Mouse (Mus musculus): ENCODE measurements around the gene Ppfia3.
"Not testable (repeated sequence)": the region's sequence is repeated elsewhere in the genome, so short reads cannot be mapped to it uniquely, and the experiment has no call there.

The Ppfia3 gene

DNA sequence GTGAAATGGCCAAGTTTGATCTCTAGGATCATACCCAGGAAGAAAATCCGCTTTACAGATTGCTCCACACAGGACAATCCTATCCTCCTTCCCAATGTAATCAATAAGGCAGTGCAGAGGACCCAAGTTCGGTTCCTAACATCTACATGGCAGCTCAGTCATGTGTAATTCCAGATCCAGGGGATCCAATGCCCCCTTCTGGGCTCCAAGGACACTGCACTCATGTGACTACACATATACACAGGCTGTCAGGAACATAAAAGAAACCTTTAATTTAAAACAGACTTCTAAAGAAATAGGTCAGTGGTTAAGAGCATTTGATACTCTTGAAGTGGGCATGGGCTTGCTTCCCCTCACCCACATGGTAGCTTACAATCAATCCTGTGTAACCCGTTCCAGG lies 19.3 kb upstream of the Ppfia3 start:
- no peak for DNase-seq (ENCODE audit: low spot score in 2 of 2)

DNA sequence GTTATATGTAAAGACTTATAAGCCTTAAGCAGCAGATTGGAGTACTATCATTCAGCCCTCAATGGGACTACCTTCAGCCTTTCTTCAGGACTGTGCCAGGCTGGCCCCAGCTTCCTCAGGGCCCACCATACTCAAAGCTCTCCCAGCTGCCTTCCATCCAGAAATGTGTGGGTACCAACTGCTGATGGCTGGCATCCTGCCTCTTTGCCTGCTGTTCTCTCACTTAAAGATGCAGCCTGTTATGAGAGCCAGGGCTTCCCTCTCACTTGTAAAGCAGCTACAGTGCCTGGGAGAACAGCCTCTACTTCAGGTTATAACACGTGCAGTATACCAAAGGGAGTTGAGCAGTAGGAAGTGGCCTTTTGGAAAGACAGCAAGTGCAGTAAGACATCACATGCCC lies 9.2 kb upstream of the Ppfia3 start:
- DNase-seq (ENCODE audit: low spot score in 2 of 2) = no peak

DNA sequence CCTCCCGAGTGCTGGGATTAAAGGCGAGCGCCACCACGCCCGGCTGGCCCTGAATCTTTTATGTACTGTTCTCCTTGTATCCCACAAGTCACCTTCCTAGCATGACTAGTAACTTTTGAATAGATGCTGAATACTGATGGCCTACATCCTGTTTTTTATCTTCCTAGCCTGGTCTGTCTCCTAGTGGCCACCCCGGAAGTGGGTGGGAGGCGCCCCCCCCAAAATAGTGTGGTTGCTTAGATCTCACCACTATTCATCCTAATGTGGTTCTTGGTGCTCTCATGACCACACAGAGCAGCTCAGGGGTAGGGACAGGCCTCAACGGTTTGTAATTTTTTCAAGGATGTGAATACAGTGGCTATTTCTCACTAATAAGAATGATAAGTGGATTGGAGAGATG lies 7.8 kb upstream of the Ppfia3 start:
- DNase-seq (ENCODE audit: low spot score in 2 of 2) = no peak

DNA sequence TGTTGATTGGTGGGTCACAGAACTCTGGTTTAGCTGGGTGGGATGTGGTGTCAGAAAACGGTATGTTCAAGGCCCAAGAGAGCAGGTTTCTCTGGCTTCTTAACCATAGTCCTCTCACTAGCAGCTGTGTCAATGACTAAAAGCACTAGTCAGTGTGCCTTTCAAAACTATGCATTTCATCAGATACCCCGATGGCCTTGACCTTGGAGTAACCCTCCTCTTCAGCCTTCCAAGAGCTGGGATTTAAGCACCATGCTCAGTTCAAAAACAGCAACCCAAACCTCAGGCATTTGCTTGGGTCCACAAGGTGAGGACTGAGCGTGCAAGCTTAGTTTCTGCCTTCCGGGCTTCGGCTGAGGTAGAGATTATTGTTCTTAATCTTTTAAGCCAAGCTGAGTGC lies 5.6 kb upstream of the Ppfia3 start:
- no peak for DNase-seq (ENCODE audit: low spot score in 2 of 2)

- DNase-seq (ENCODE audit: low spot score in 2 of 2) = peak; percentile 68 to 75
Measured at GRCm38 (mm10) chr7:45370475-45371311, 3.9 kb upstream of the Ppfia3 start, which contains the start of gene Lin7b. Lin7b (minus strand) TSS chr7:45370583.

DNA sequence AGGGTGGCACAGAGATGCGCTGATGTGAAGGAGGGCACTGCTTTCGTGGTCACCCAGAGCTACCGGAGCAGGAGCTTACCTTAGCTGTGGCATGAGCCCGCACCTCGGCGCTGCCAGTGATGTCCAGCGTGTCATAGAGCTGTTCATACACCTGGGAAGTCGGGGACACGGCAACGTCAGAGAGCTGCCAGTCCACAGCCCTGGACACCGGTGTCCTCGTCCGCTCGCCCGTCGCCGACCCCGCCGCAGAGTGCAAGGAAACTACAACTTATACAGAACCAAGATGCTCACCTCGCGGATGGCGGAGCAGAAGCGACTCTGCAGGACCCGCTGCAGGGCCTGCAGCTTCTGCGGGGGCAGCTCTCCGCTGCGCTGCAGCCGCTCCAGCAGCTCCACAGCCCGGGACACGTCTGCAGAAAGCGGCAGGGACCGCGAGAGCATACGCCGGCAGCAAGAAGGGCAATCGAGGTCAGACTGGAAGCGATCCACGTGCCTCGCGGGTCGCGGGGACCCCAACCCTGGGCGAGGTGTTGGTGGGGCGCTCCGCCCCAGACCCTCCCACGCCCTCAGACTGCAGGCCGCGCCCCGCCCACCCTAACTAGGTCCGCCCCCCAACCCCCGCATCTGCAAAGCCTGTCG lies 3.1 kb upstream of the Ppfia3 start:
- no peak for DNase-seq (ENCODE audit: low spot score in 2 of 2)

GRCm38 (mm10) chr7:45369022-45369745 lies 2.4 kb upstream of the Ppfia3 start:
- DNase-seq (ENCODE audit: low spot score in 2 of 2) = no peak

GRCm38 (mm10) chr7:45368178-45368577 lies 1.4 kb upstream of the Ppfia3 start:
- DNase-seq (ENCODE audit: low spot score in 2 of 2) = no peak

- peak; percentile 94 to 97 for DNase-seq (ENCODE audit: low spot score in 2 of 2)
Measured at GRCm38 (mm10) chr7:45367020-45367880, 431 bp upstream of the Ppfia3 start.

GRCm38 (mm10) chr7:45365742-45366651 lies 822 bp downstream of the Ppfia3 start:
- DNase-seq (ENCODE audit: low spot score in 2 of 2) = peak in 1 of 2 experiments; percentile 33

- DNase-seq (ENCODE audit: low spot score in 2 of 2) = no peak
Measured at GRCm38 (mm10) chr7:45363983-45364382, 2.8 kb downstream of the Ppfia3 start.

- DNase-seq (ENCODE audit: low spot score in 2 of 2) = no peak
Measured at GRCm38 (mm10) chr7:45362801-45363200, 4.0 kb downstream of the Ppfia3 start.

GRCm38 (mm10) chr7:45361243-45361804 lies 5.5 kb downstream of the Ppfia3 start:
- DNase-seq (ENCODE audit: low spot score in 2 of 2) = peak; percentile 40 to 55

DNA sequence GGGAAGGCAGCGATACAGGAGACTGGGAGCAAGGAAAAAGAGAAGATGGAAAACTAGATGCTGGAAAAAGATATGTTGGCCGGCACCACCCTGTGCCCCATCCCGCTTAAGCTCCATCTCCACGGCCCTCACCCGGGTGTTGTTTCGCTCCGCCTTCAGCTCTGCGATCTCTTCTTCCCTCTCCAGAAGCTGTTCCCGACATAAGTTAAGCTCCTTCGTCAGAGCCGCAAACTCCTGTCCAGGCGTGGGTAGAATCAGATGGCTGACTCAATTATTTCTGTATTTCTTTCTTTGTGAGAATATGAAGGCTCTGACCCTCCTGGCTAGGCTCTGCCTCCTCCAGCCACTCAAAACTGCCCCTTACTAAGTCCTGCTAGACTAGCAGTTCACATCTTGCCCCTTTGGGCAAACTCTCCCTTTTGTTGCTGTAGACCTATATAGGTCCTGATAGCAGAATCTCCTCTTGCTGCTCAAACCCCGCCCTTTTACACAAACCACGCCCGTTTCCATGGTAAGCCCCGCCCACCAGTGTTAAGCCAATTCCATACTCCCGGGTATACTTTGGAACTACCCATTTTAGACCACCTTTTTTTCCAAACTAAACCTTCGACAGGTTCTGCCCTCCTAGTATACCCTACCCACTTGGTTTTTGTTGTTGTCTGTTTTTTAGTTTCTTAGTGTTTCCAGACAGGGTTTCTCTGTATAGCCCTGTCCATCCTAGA lies 6.3 kb downstream of the Ppfia3 start:
- no peak for DNase-seq (ENCODE audit: low spot score in 2 of 2)

- DNase-seq (ENCODE audit: low spot score in 2 of 2) = not testable (repeated sequence)
Measured at GRCm38 (mm10) chr7:45359081-45359480, 7.7 kb downstream of the Ppfia3 start.

DNA sequence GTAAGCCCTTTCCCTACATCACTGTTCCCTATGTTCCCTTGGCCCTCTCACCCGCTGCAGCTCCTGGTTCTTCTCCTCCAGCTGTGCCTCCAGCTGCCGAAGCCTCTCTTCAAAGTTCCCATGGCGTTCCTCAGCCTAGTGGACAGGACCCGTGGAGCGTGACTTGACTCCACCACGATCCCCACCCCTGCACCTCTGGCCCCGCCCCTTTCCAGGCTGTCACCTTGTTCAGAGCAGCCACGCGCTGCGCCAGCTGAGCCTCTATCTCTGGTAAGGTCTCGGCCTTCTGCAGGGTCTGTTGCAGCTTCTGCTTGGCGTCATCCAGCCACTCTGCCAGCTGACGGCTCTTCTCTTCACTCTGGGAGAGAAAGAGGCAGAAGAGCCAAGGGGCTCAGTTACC lies 10.7 kb downstream of the Ppfia3 start:
- DNase-seq (ENCODE audit: low spot score in 2 of 2) = no peak

DNA sequence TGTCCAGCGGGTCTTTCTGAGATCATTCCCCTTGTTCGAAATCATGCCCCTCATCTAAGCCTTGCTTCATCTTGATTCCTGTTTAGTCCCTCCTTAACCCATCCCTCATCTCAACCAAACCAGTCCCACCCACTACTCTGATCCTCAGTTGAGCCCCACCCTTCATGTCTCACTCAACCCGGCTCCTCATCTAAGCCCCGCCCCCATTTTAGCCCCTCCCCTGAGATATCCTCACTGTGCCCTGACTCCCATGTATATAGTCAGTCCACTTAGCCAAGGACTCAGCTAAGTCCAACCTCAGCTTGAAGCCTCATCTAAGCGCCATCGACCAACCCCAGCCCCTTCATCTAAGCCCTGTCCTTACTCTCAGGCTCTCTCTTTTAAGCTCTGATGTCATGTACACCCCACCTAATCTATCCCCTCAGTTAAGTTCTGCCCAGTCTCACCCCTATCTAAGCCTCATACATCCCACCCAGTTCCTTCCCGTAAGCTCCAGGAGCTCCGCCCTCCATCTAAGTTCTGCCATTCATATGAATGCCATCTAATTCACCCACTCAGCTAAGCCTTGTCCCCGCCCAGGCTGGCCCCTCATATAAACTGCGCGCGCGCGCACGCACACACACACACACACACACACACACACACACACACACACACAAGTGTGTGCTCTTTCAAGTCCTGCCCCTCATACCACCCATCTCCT lies 11.3 kb downstream of the Ppfia3 start:
- DNase-seq (ENCODE audit: low spot score in 2 of 2) = no peak

DNA sequence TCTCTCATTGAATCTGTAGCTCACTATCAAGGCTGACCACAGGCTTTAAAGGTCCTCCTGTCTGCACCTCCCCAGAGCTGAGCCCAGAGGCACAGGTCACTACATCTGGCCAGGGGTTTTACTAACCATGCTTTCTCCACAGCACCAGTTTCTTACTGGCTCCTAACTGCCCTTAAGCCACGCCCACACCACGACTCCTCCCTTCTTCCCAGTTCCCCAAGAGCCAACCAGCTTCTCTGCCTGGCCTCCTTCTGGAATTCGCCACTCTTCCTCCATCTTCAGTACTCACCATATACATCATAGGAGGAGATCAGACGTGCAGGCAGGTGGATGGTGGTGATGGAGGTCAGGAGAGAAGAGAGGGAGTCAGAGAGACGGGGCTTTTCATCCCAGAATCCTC lies 13.8 kb downstream of the Ppfia3 start:
- DNase-seq (ENCODE audit: low spot score in 2 of 2) = no peak

GRCm38 (mm10) chr7:45346905-45347304 lies 19.9 kb downstream of the Ppfia3 start:
- no peak for DNase-seq (ENCODE audit: low spot score in 2 of 2)
